Comparison of ENCODE assay signal across 26 mouse cellular contexts in genomic region chr7:6429381-6429780, GRCm38 (mm10). TPM values are rescaled to one million over a fixed set of nuclear protein-coding genes. Genes with fewer than 3 reads are reported as not detected.
DNase-seq lines count a peak whose midpoint lies in the region; ATAC-seq and TF ChIP-seq lines count a peak whose summit lies in the region.
"Had no signal": no experiment of that assay in that cellular context is flagged by ENCODE, and none has a peak within 500 bp of the region (broad histone marks: within the 10 kb centered on the region; RNA-seq: fewer than 3 reads in every experiment).

No protein-coding gene starts in this region.

- H3K4me2 ChIP-seq in hindbrain, postnatal 0 days (ENCODE audit: low read depth, low read length) = no peak overlapping the region
- no peak overlapping the region for H3K4me2 ChIP-seq in hindbrain, embryonic 14.5 days (replicated peaks)
- H3K4me2 ChIP-seq in liver, embryonic 14.5 days (ENCODE audit: low read depth) = no peak overlapping the region
- H3K4me2 ChIP-seq: forebrain, embryonic 13.5 days; limb, embryonic 15.5 days; lung, embryonic 15.5 days; midbrain, embryonic 11.5 days; neural tube, embryonic 12.5 days had no signal

- TF ChIP-seq CTCF in hindbrain, postnatal 0 days (IDR thresholded peaks at IDR 0.05; ENCODE audit: low read depth) = peak; percentile 34
- TF ChIP-seq CTCF in liver, embryonic 14.5 days (IDR thresholded peaks at IDR 0.05; ENCODE audit: low read depth) = peak; percentile 35
- peak; percentile 10 for TF ChIP-seq CTCF in ES-Bruce4 (IDR thresholded peaks at IDR 0.05; ENCODE audit: low read depth, low read length)
- 0 out of 2 replicates have a peak, but pooled peaks have one; percentile 15 for TF ChIP-seq CTCF in bone marrow, adult 2 months (IDR thresholded peaks at IDR 0.05; ENCODE audit: control insufficient read depth, insufficient read depth, low read length)

- no peaks in the 10 kb centered on the region for H3K36me3 ChIP-seq in hindbrain, postnatal 0 days (ENCODE audit: insufficient read depth, low read length)
- H3K36me3 ChIP-seq in hindbrain, embryonic 14.5 days (replicated peaks; ENCODE audit: control insufficient read depth, insufficient read depth) = 0 out of 2 replicates have a peak, but pooled peaks cover 3% of the 10 kb centered on the region
- no peaks in the 10 kb centered on the region for H3K36me3 ChIP-seq in liver, embryonic 14.5 days (replicated peaks; ENCODE audit: control insufficient read depth, insufficient read depth, low read depth)
- H3K36me3 ChIP-seq in ES-Bruce4 (ENCODE audit: control insufficient read depth, insufficient read depth, low read length, poor library complexity, severe bottlenecking) = no peaks in the 10 kb centered on the region
- H3K36me3 ChIP-seq: G1E; heart, embryonic 10.5 days; hindbrain, embryonic 10.5 days; limb, embryonic 15.5 days; lung, embryonic 15.5 days; neural tube, embryonic 12.5 days had no signal

- TF ChIP-seq EP300 in liver, embryonic 14.5 days (IDR thresholded peaks at IDR 0.05; ENCODE audit: low read depth) = no peak
- no peak for TF ChIP-seq EP300 in ES-Bruce4 (IDR thresholded peaks at IDR 0.05; ENCODE audit: insufficient read depth, low read depth, low read length)

- WGBS in hindbrain, postnatal 0 days = 85% methylated on average over 3 of the region's 3 CpGs
- WGBS in hindbrain, embryonic 14.5 days = 90% methylated on average over 3 of the region's 3 CpGs
- 61% methylated on average over 3 of the region's 3 CpGs for WGBS in liver, embryonic 14.5 days (ENCODE audit: insufficient replicate concordance)
- WGBS in bone marrow, adult 2 months = 85% methylated on average over 3 of the region's 3 CpGs

- no peak for ATAC-seq in hindbrain, postnatal 0 days
- ATAC-seq in hindbrain, embryonic 14.5 days (ENCODE audit: low FRiP score) = no peak
- ATAC-seq in liver, embryonic 14.5 days (ENCODE audit: insufficient read depth) = no peak
- ATAC-seq: forebrain, embryonic 13.5 days had no signal

- H3K27me3 ChIP-seq in hindbrain, postnatal 0 days (ENCODE audit: insufficient read depth, low read length) = no peaks in the 10 kb centered on the region
- no peaks in the 10 kb centered on the region for H3K27me3 ChIP-seq in hindbrain, embryonic 14.5 days (ENCODE audit: control insufficient read depth, insufficient read depth, low read length)
- no peaks in the 10 kb centered on the region for H3K27me3 ChIP-seq in liver, embryonic 14.5 days (ENCODE audit: control insufficient read depth, insufficient read depth, low read length)
- H3K27me3 ChIP-seq in ES-Bruce4 (ENCODE audit: control insufficient read depth, insufficient read depth, low read length, poor library complexity, severe bottlenecking) = no peaks in the 10 kb centered on the region
- H3K27me3 ChIP-seq: forebrain, embryonic 13.5 days; limb, embryonic 15.5 days; lung, embryonic 15.5 days; neural tube, embryonic 12.5 days had no signal

- H3K4me3 ChIP-seq in hindbrain, postnatal 0 days (ENCODE audit: low read length) = no peak overlapping the region
- no peak overlapping the region for H3K4me3 ChIP-seq in hindbrain, embryonic 14.5 days (replicated peaks; ENCODE audit: low read length)
- H3K4me3 ChIP-seq in liver, embryonic 14.5 days (ENCODE audit: insufficient read depth in 1 of 2, low read depth in 2 of 2, low read length in 2 of 2) = no peak overlapping the region
- H3K4me3 ChIP-seq in ES-Bruce4 (ENCODE audit: low read depth, low read length) = no peak overlapping the region
- H3K4me3 ChIP-seq in bone marrow, adult 2 months (replicated peaks; ENCODE audit: control insufficient read depth, low read depth, low read length) = no peak overlapping the region
- H3K4me3 ChIP-seq: forebrain, embryonic 13.5 days; heart, embryonic 10.5 days; hindbrain, embryonic 10.5 days; limb, embryonic 15.5 days; lung, embryonic 15.5 days; neural tube, embryonic 12.5 days had no signal

- DNase-seq in hindbrain, postnatal 0 days (ENCODE audit: low spot score) = no peak
- no peak for DNase-seq in hindbrain, embryonic 14.5 days (ENCODE audit: low spot score)
- DNase-seq in liver, embryonic 14.5 days (ENCODE audit: low read depth in 3 of 3, low spot score in 3 of 3) = no peak
- DNase-seq in liver = no peak
- no peak for DNase-seq in urinary bladder, postnatal 4 days (ENCODE audit: low spot score in 2 of 2)
- no peak for DNase-seq in embryo, embryonic 10.5 days (ENCODE audit: low spot score)
- DNase-seq: cerebellum, adult 8-10 months; gastrocnemius, postnatal 36 days; thymus, adult 2 months had no signal

- H3K4me1 ChIP-seq in hindbrain, postnatal 0 days (ENCODE audit: insufficient read depth, low read length) = no peaks in the 10 kb centered on the region
- H3K4me1 ChIP-seq in hindbrain, embryonic 14.5 days (replicated peaks; ENCODE audit: control insufficient read depth, insufficient read depth, low read length) = no peaks in the 10 kb centered on the region
- H3K4me1 ChIP-seq in liver, embryonic 14.5 days (replicated peaks; ENCODE audit: control insufficient read depth in 2 of 2, insufficient read depth in 2 of 2, low read length in 1 of 2) = no peaks in the 10 kb centered on the region
- no peaks in the 10 kb centered on the region for H3K4me1 ChIP-seq in ES-Bruce4 (ENCODE audit: control insufficient read depth, insufficient read depth, low read length)
- H3K4me1 ChIP-seq in bone marrow, adult 2 months (ENCODE audit: control insufficient read depth, insufficient read depth, low read length) = no peaks in the 10 kb centered on the region
- H3K4me1 ChIP-seq: forebrain, embryonic 13.5 days; heart, embryonic 10.5 days; hindbrain, embryonic 10.5 days; limb, embryonic 15.5 days; lung, embryonic 15.5 days; neural tube, embryonic 12.5 days had no signal

- H3K9me3 ChIP-seq in hindbrain, postnatal 0 days (ENCODE audit: low read length) = peaks cover 4% of the 10 kb centered on the region; the same call in 1 of the 2 replicates
- peaks cover 10% of the 10 kb centered on the region for H3K9me3 ChIP-seq in hindbrain, embryonic 14.5 days (ENCODE audit: control insufficient read depth, low read length)
- no peaks in the 10 kb centered on the region; the same call in 1 of the 2 replicates for H3K9me3 ChIP-seq in liver, embryonic 14.5 days (ENCODE audit: control insufficient read depth, low read length)
- H3K9me3 ChIP-seq in ES-Bruce4 (replicated peaks; ENCODE audit: control insufficient read depth, insufficient read depth, low read length, poor library complexity, severe bottlenecking) = peaks cover 6% of the 10 kb centered on the region; the same call in 1 of the 2 replicates
- H3K9me3 ChIP-seq: neural tube, embryonic 12.5 days had no signal

- no peak overlapping the region for H3K9ac ChIP-seq in hindbrain, postnatal 0 days (replicated peaks; ENCODE audit: low read length)
- H3K9ac ChIP-seq in hindbrain, embryonic 14.5 days = no peak overlapping the region
- H3K9ac ChIP-seq in liver, embryonic 14.5 days (replicated peaks) = no peak overlapping the region
- no peak overlapping the region for H3K9ac ChIP-seq in ES-Bruce4 (ENCODE audit: low read depth, poor library complexity, severe bottlenecking)
- H3K9ac ChIP-seq: forebrain, embryonic 13.5 days; limb, embryonic 15.5 days; lung, embryonic 15.5 days; neural tube, embryonic 12.5 days had no signal

- H3K27ac ChIP-seq in hindbrain, postnatal 0 days = no peak overlapping the region
- no peak overlapping the region for H3K27ac ChIP-seq in hindbrain, embryonic 14.5 days
- H3K27ac ChIP-seq in liver, embryonic 14.5 days = no peak overlapping the region
- H3K27ac ChIP-seq in ES-Bruce4 (ENCODE audit: insufficient read depth, low read length) = no peak overlapping the region
- no peak overlapping the region for H3K27ac ChIP-seq in bone marrow, adult 2 months (ENCODE audit: control insufficient read depth, insufficient read depth, low read depth, low read length, poor library complexity)
- H3K27ac ChIP-seq: forebrain, embryonic 13.5 days; heart, embryonic 10.5 days; hindbrain, embryonic 10.5 days; limb, embryonic 15.5 days; lung, embryonic 15.5 days; neural tube, embryonic 12.5 days had no signal

- no peak for TF ChIP-seq POLR2A in ES-Bruce4 (IDR thresholded peaks at IDR 0.05; ENCODE audit: insufficient read depth, low read length)
- TF ChIP-seq POLR2A in bone marrow, adult 2 months (IDR thresholded peaks at IDR 0.05; ENCODE audit: borderline replicate concordance, control insufficient read depth, low read depth, low read length) = no peak

RNA-seq across cellular contexts. Expression of gene Olfr1344, which starts 9.1 kb away (rescaled TPM):
- 2.4 and 4.8 TPM in 2 replicates for total RNA-seq in hindbrain, postnatal 0 days (2014; rRNA removed)
- polyA plus RNA-seq in hindbrain, postnatal 0 days (2015; fragmentation: Nextera tagmentation; extraction: Ambion mirVana) = 0.23 and 0.32 TPM in 2 replicates
- 0.29 and 0.91 TPM in 2 replicates for polyA plus RNA-seq in hindbrain, embryonic 14.5 days (2014; fragmentation: Nextera tagmentation; extraction: Ambion mirVana)
- not detected in 2 replicates for polyA plus RNA-seq in liver, embryonic 14.5 days (2012; rRNA removed)
- polyA plus RNA-seq in liver, embryonic 14.5 days (2014; fragmentation: Nextera tagmentation; extraction: Ambion mirVana) = not detected in 2 replicates
- polyA plus RNA-seq in ES-Bruce4 (2011; ENCODE audit: insufficient read depth, insufficient read length, low read depth, missing spikeins) = not detected in 2 replicates
- polyA plus RNA-seq in bone marrow, adult 2 months (2011; ENCODE audit: insufficient read depth, insufficient read length, low replicate concordance, missing spikeins) = not detected in 2 replicates
- total RNA-seq: adrenal gland, adult 18-20 months; adrenal gland, postnatal 4 days; gastrocnemius, postnatal 36 days had no signal
- polyA plus RNA-seq: embryonic facial prominence, embryonic 11.5 days; forebrain, embryonic 13.5 days; G1E; heart, embryonic 10.5 days; heart, postnatal 0 days; kidney, embryonic 14.5 days; limb, embryonic 15.5 days; lung, embryonic 15.5 days; midbrain, embryonic 11.5 days; neural tube, embryonic 12.5 days had no signal

RNA-seq across cellular contexts. Expression of gene Gm20715, which starts 19.3 kb away (rescaled TPM):
- total RNA-seq in hindbrain, postnatal 0 days (2014; rRNA removed) = 0.26 TPM in 1 of 2 replicates, not detected in the other
- polyA plus RNA-seq in hindbrain, postnatal 0 days (2015; fragmentation: Nextera tagmentation; extraction: Ambion mirVana) = 0.04 TPM in 1 of 2 replicates, not detected in the other
- polyA plus RNA-seq in hindbrain, embryonic 14.5 days (2014; fragmentation: Nextera tagmentation; extraction: Ambion mirVana) = not detected in 2 replicates
- not detected in 2 replicates for polyA plus RNA-seq in liver, embryonic 14.5 days (2012; rRNA removed)
- polyA plus RNA-seq in liver, embryonic 14.5 days (2014; fragmentation: Nextera tagmentation; extraction: Ambion mirVana) = not detected in 2 replicates
- 0.32 and 0.34 TPM in 2 replicates for polyA plus RNA-seq in ES-Bruce4 (2011; ENCODE audit: insufficient read depth, insufficient read length, low read depth, missing spikeins)
- polyA plus RNA-seq in bone marrow, adult 2 months (2011; ENCODE audit: insufficient read depth, insufficient read length, low replicate concordance, missing spikeins) = not detected in 2 replicates
- total RNA-seq: adrenal gland, adult 18-20 months; gastrocnemius, postnatal 36 days had no signal
- polyA plus RNA-seq: embryonic facial prominence, embryonic 11.5 days; G1E; heart, embryonic 10.5 days; heart, postnatal 0 days; hindbrain, embryonic 10.5 days; kidney, embryonic 14.5 days; limb, embryonic 15.5 days; midbrain, embryonic 11.5 days; neural tube, embryonic 12.5 days; thymus, adult 2 months had no signal

RNA-seq across cellular contexts. Expression of gene Olfr1336, which starts 26.6 kb away (rescaled TPM):
- not detected in 2 replicates for total RNA-seq in hindbrain, postnatal 0 days (2014; rRNA removed)
- polyA plus RNA-seq in hindbrain, postnatal 0 days (2015; fragmentation: Nextera tagmentation; extraction: Ambion mirVana) = not detected in 2 replicates
- polyA plus RNA-seq in hindbrain, embryonic 14.5 days (2014; fragmentation: Nextera tagmentation; extraction: Ambion mirVana) = not detected in 2 replicates
- not detected in 2 replicates for polyA plus RNA-seq in liver, embryonic 14.5 days (2012; rRNA removed)
- polyA plus RNA-seq in liver, embryonic 14.5 days (2014; fragmentation: Nextera tagmentation; extraction: Ambion mirVana) = not detected in 2 replicates
- not detected in 2 replicates for polyA plus RNA-seq in ES-Bruce4 (2011; ENCODE audit: insufficient read depth, insufficient read length, low read depth, missing spikeins)
- 0.14 TPM in 1 of 2 replicates, not detected in the other for polyA plus RNA-seq in bone marrow, adult 2 months (2011; ENCODE audit: insufficient read depth, insufficient read length, low replicate concordance, missing spikeins)
- total RNA-seq: adrenal gland, adult 18-20 months; gastrocnemius, postnatal 36 days; layer of hippocampus, postnatal 25 days; left cerebral cortex, postnatal 25 days had no signal
- polyA plus RNA-seq: embryonic facial prominence, embryonic 11.5 days; forebrain, embryonic 13.5 days; G1E; heart, embryonic 10.5 days; heart, postnatal 0 days; hindbrain, embryonic 10.5 days; kidney, embryonic 14.5 days; limb, embryonic 15.5 days; lung, embryonic 15.5 days; midbrain, embryonic 11.5 days; neural tube, embryonic 12.5 days; thymus, adult 2 months had no signal

RNA-seq across cellular contexts. Expression of gene Smim17, which starts 30.9 kb away (rescaled TPM):
- 16.9 and 18.2 TPM in 2 replicates for total RNA-seq in hindbrain, postnatal 0 days (2014; rRNA removed)
- 6.2 and 7.7 TPM in 2 replicates for polyA plus RNA-seq in hindbrain, postnatal 0 days (2015; fragmentation: Nextera tagmentation; extraction: Ambion mirVana)
- 8.2 and 8.3 TPM in 2 replicates for polyA plus RNA-seq in hindbrain, embryonic 14.5 days (2014; fragmentation: Nextera tagmentation; extraction: Ambion mirVana)
- polyA plus RNA-seq in liver, embryonic 14.5 days (2012; rRNA removed) = 0.03 and 0.42 TPM in 2 replicates
- polyA plus RNA-seq in liver, embryonic 14.5 days (2014; fragmentation: Nextera tagmentation; extraction: Ambion mirVana) = not detected in 2 replicates
- 1.1 and 1.3 TPM in 2 replicates for polyA plus RNA-seq in ES-Bruce4 (2011; ENCODE audit: insufficient read depth, insufficient read length, low read depth, missing spikeins)
- polyA plus RNA-seq in bone marrow, adult 2 months (2011; ENCODE audit: insufficient read depth, insufficient read length, low replicate concordance, missing spikeins) = not detected in 2 replicates
- total RNA-seq: G1E had no signal
- polyA plus RNA-seq: embryonic facial prominence, embryonic 11.5 days; G1E; kidney, embryonic 14.5 days; lung, embryonic 15.5 days; thymus, adult 2 months had no signal

RNA-seq across cellular contexts. Expression of gene Olfr1346, which starts 37.5 kb away (rescaled TPM):
- total RNA-seq in hindbrain, postnatal 0 days (2014; rRNA removed) = not detected in 2 replicates
- not detected in 2 replicates for polyA plus RNA-seq in hindbrain, postnatal 0 days (2015; fragmentation: Nextera tagmentation; extraction: Ambion mirVana)
- polyA plus RNA-seq in hindbrain, embryonic 14.5 days (2014; fragmentation: Nextera tagmentation; extraction: Ambion mirVana) = not detected in 2 replicates
- not detected in 2 replicates for polyA plus RNA-seq in liver, embryonic 14.5 days (2012; rRNA removed)
- not detected in 2 replicates for polyA plus RNA-seq in liver, embryonic 14.5 days (2014; fragmentation: Nextera tagmentation; extraction: Ambion mirVana)
- polyA plus RNA-seq in ES-Bruce4 (2011; ENCODE audit: insufficient read depth, insufficient read length, low read depth, missing spikeins) = not detected in 2 replicates
- 0.27 TPM in 1 of 2 replicates, not detected in the other for polyA plus RNA-seq in bone marrow, adult 2 months (2011; ENCODE audit: insufficient read depth, insufficient read length, low replicate concordance, missing spikeins)
- total RNA-seq: adrenal gland, adult 18-20 months; adrenal gland, postnatal 4 days; gastrocnemius, postnatal 36 days; layer of hippocampus, postnatal 25 days; left cerebral cortex, postnatal 25 days had no signal
- polyA plus RNA-seq: embryonic facial prominence, embryonic 11.5 days; forebrain, embryonic 13.5 days; G1E; heart, embryonic 10.5 days; heart, postnatal 0 days; hindbrain, embryonic 10.5 days; kidney, embryonic 14.5 days; limb, embryonic 15.5 days; lung, embryonic 15.5 days; midbrain, embryonic 11.5 days; neural tube, embryonic 12.5 days; thymus, adult 2 months had no signal
